Mouse (Mus musculus) hindbrain, postnatal 0 days (tissue): ENCODE measurements around the gene Ak4. TPM values are rescaled to one million over a fixed set of nuclear protein-coding genes. Genes with fewer than 3 reads are reported as not detected.

Source experiments
- ATAC-seq: fragments of 200-750 bp; cut with Nextera tagmentation; 2 replicates; pipeline ENCODE4 v1.8.0; 2017; ENCODE audit warnings: mild to moderate bottlenecking, moderate TSS enrichment, moderate library complexity
- DNase-seq: peaks from one replicate; pipeline ENCODE4 v3.0.0-alpha.2; 2015; ENCODE audit warnings: low spot score
- H3K27ac ChIP-seq: fragments of 300-500 bp; sonication (generic); 2 replicates; pipeline ENCODE4 v1.5.1; 2014; ENCODE audit warnings: mild to moderate bottlenecking
- H3K27me3 ChIP-seq: fragments of 300-500 bp; sonication (generic); 2 replicates; pipeline ENCODE4 v1.6.1; 2014; ENCODE audit warnings: low read length, mixed read lengths; ENCODE audit not compliant: insufficient read depth
- H3K36me3 ChIP-seq: fragments of 300-500 bp; sonication (generic); 2 replicates; pipeline ENCODE4 v1.6.1; 2014; ENCODE audit warnings: low read length, mixed read lengths; ENCODE audit not compliant: insufficient read depth
- H3K4me1 ChIP-seq: fragments of 300-500 bp; sonication (generic); 2 replicates; pipeline ENCODE4 v1.6.1; 2014; ENCODE audit warnings: antibody characterized with exemption, low read length, mixed read lengths; ENCODE audit not compliant: insufficient read depth
- H3K4me2 ChIP-seq: fragments of 300-500 bp; sonication (generic); 2 replicates; pipeline ENCODE4 v1.6.1; 2014; ENCODE audit warnings: low read depth, mild to moderate bottlenecking, low read length, moderate library complexity, mixed read lengths
- H3K4me3 ChIP-seq: fragments of 300-500 bp; sonication (generic); 2 replicates; pipeline ENCODE4 v1.5.1; 2014; ENCODE audit warnings: low read length
- H3K9ac ChIP-seq: fragments of 300-500 bp; sonication (generic); replicated peaks from 2 replicates; pipeline ENCODE4 v1.6.1; 2014; ENCODE audit warnings: mild to moderate bottlenecking, low read length, moderate library complexity, mixed read lengths
- H3K9me3 ChIP-seq: fragments of 300-500 bp; sonication (generic); 2 replicates; pipeline ENCODE4 v1.6.1; 2016; ENCODE audit warnings: low read length, mixed read lengths
- CTCF ChIP-seq: IDR thresholded peaks from 2 replicates; pipeline ENCODE4 v1.5.1; 2016; ENCODE audit warnings: antibody characterized with exemption, control low read depth, low read depth
- WGBS: fragments of 180-500 bp; shearing (Covaris S2); extraction: QIAGEN DNeasy Blood & Tissue Kit; methylation state at CpG from one replicate; pipeline ENCODE4 v1.1.7; 2014; 5-methylcytosine and 5-hydroxymethylcytosine counted together
- polyA plus RNA-seq: library from polyadenylated mRNA; unstranded; fragments of >200 nt; fragmentation: Nextera tagmentation; extraction: Ambion mirVana; gene quantifications from 2 replicates; pipeline ENCODE4 v1.2.1, GENCODE M21; 2015
- total RNA-seq: library from RNA; depleted of rRNA; stranded (reverse); fragments of >200 nt; gene quantifications from 2 replicates; pipeline ENCODE4 v1.2.3, GENCODE M21; 2014

Gene Ak4
- total and polyA plus RNA-seq, 2 experiments from 2014 or later, result 8.4 to 23.6 TPM

GRCm38 (mm10) chr4:101496534-101497237 is 77.6 kb downstream of the Ak4 start, which contains the start of gene Dnajc6:
Gene Dnajc6, plus strand, starts transcription at chr4:101496648.
- 2% methylated on average over 57 of the region's 57 CpGs for WGBS
- TF ChIP-seq CTCF, result no peak
- Histone ChIP-seq H3K9me3 (no peaks in the 10 kb centered on the region), H3K4me1 (no peaks in the 10 kb centered on the region), H3K9ac (peak within 1 kb of the TSS; percentile 67), H3K4me2 (peak within 1 kb of the TSS; percentile 95), H3K27me3 (no peaks in the 10 kb centered on the region), H3K36me3 (no peaks in the 10 kb centered on the region), H3K27ac (peak within 1 kb of the TSS; percentile 71), H3K4me3 (peak within 1 kb of the TSS; percentile 70)
- ATAC-seq, result peak; percentile 73
- peak; percentile 60 for DNase-seq

DNA sequence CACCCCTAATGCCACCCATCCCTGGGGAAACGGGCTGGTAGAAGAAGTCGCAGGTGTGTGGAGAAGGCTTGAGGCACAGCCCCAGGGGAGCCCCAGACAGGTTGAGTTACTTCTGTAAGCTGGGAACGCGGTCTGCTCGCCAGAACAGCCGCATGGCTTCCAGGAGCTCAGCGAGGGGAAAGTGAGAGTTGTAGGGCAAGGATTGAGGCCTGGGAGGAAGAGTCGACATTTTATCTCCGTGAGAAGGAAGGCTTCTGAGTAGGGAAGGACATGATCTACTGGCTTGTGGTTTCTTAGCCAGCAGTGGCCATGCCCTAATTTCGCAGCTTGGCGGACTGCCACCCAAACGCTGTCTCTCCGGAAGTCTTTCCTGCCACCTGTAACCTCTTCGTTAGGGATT is 78.3 kb downstream of the Ak4 start:
- no peak for TF ChIP-seq CTCF
- H3K4me3 ChIP-seq, result peak overlapping the region; percentile 70
- H3K27ac ChIP-seq, result peak overlapping the region; percentile 69; the same call in 1 of the 2 replicates
- DNase-seq, result peak; percentile 42
- no peaks in the 10 kb centered on the region for H3K9me3 ChIP-seq
- 7% methylated on average over 14 of the region's 14 CpGs for WGBS
- no peaks in the 10 kb centered on the region for H3K36me3 ChIP-seq
- peak overlapping the region; percentile 95 for H3K4me2 ChIP-seq
- no peaks in the 10 kb centered on the region for H3K4me1 ChIP-seq
- H3K9ac ChIP-seq, result peak overlapping the region; percentile 67
- H3K27me3 ChIP-seq, result no peaks in the 10 kb centered on the region
- no peak for ATAC-seq

DNA sequence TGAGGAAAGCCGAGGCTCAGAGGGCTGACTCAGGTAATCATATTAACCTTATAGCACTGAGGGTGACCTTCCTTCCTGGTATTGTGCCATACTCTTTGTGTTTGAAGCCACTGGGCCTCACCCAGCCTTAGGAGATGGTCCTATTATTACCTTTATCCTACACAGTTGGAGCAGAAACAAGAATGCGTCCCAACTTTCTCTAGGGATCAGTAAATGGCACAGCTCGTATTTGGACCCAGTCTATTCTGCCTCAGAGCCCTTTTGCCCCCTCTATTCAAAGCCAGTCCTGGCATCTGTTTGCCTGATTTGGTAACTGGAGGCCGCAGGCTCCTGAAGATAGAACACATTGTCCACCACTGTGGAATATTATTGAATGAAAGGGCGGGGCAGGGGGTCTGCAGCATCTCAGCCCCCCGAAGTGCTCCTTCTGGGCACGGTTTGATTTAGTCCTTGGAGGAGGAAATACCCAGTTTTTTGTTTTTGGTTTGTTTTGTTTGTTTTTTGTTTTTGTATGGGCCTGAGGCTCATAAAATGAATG is 85.5 kb downstream of the Ak4 start:
- H3K4me3 ChIP-seq, result no peak overlapping the region
- no peak for ATAC-seq
- H3K27ac ChIP-seq, result no peak overlapping the region
- WGBS, result 47% methylated on average over 7 of the region's 7 CpGs
- H3K4me2 ChIP-seq, result no peak overlapping the region
- H3K4me1 ChIP-seq, result no peaks in the 10 kb centered on the region
- no peaks in the 10 kb centered on the region for H3K27me3 ChIP-seq
- no peaks in the 10 kb centered on the region for H3K36me3 ChIP-seq
- no peaks in the 10 kb centered on the region for H3K9me3 ChIP-seq
- DNase-seq, result no peak
- TF ChIP-seq CTCF, result no peak
- no peak overlapping the region for H3K9ac ChIP-seq

DNA sequence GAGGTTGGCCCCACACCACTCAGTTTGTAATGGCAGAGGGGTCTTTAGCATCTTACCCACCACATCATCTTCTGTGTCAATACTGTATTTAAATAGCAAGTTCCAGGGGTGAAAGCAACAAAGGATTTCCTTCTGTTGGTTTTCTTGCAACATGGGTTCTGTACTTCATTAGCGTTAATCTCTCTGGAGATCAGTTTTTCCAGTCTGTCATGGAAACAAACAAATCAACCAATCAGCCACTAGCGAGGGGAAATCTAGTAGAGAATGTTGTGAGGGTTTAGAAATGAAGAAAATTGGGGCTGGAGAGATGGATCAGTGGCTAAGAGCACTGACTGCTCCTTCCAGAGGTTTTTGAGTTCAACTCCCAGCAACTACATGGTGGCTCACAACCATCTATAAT is 86.9 kb downstream of the Ak4 start:
- H3K36me3 ChIP-seq, result no peaks in the 10 kb centered on the region
- 62% methylated on average over 2 of the region's 2 CpGs for WGBS
- ATAC-seq (no peak), DNase-seq (no peak)
- H3K4me1 ChIP-seq, result no peaks in the 10 kb centered on the region
- H3K4me2 ChIP-seq, result no peak overlapping the region
- H3K9me3 ChIP-seq, result no peaks in the 10 kb centered on the region
- no peak for TF ChIP-seq CTCF
- no peak overlapping the region for H3K27ac ChIP-seq
- H3K27me3 ChIP-seq, result no peaks in the 10 kb centered on the region
- H3K9ac ChIP-seq, result no peak overlapping the region
- no peak overlapping the region for H3K4me3 ChIP-seq

DNA sequence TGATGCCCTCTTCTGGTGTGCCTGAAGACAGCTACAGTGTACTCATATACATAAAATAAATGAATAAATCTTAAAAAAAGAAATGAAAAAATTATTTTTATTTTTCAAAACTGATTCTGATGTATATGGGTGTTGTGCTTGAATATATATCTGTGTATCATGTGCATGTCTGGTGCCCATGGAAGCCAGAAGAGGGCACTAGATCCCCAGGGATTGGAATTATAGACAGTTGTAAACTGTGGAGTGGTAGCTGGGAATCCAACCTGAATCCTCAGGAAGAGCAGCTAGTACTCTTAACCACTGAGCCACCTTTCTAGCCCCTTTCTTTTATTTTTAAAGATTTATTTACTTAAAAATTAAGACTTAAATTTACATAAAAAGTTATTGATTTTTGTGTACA is 87.3 kb downstream of the Ak4 start:
- Histone ChIP-seq H3K27me3 (no peaks in the 10 kb centered on the region), H3K9me3 (no peaks in the 10 kb centered on the region), H3K4me3 (no peak overlapping the region), H3K9ac (no peak overlapping the region), H3K4me2 (no peak overlapping the region), H3K4me1 (no peaks in the 10 kb centered on the region), H3K27ac (no peak overlapping the region), H3K36me3 (no peaks in the 10 kb centered on the region)
- DNase-seq (peak; percentile 42), ATAC-seq (0 out of 2 replicates have a peak, but pooled peaks have one; percentile 37)
- TF ChIP-seq CTCF, result peak; percentile 22; the same call in 1 of the 2 replicates

- Histone ChIP-seq H3K27ac (peak overlapping the region; percentile 64), H3K9me3 (no peaks in the 10 kb centered on the region), H3K36me3 (no peaks in the 10 kb centered on the region), H3K9ac (peak overlapping the region; percentile 37; the same call in 1 of the 2 replicates), H3K27me3 (no peaks in the 10 kb centered on the region), H3K4me1 (no peaks in the 10 kb centered on the region), H3K4me2 (peak overlapping the region; percentile 88), H3K4me3 (peak overlapping the region; percentile 54)
- DNase-seq (peak; percentile 82), ATAC-seq (peak; percentile 68)
- 7% methylated on average over 24 of the region's 24 CpGs for WGBS
- peak; percentile 14; the same call in 1 of the 2 replicates for TF ChIP-seq CTCF
These were observed 88.7 kb downstream of the Ak4 start for GRCm38 (mm10) chr4:101507571-101508422.
